Mouse (Mus musculus): ENCODE results near the gene Naa38. TPM values are rescaled to one million over a fixed set of nuclear protein-coding genes. Genes with fewer than 3 reads are reported as not detected.

Gene Naa38
- polyA plus RNA-seq, 1 experiment from 2014 or later = 136 TPM

- WGBS = 11% methylated on average over 4 of the region's 4 CpGs
- peaks cover 28% of the 10 kb centered on the region for H3K36me3 ChIP-seq (replicated peaks)
- peaks cover 100% of the 10 kb centered on the region for H3K4me1 ChIP-seq
- no peaks in the 10 kb centered on the region for H3K9me3 ChIP-seq
- H3K27me3 ChIP-seq (ENCODE audit: poor library complexity, severe bottlenecking) = no peaks in the 10 kb centered on the region
- H3K4me3 ChIP-seq = peak overlapping the region; percentile 79
- peak; percentile 39 for DNase-seq (ENCODE audit: extremely low spot score, low spot score)
- H3K27ac ChIP-seq = peak overlapping the region; percentile 99
These were observed 19.4 kb downstream of the Naa38 start for GRCm38 (mm10) chr11:69414421-69415326.

- Histone ChIP-seq H3K36me3 (replicated peaks) (peaks cover 28% of the 10 kb centered on the region), H3K27me3 (ENCODE audit: poor library complexity, severe bottlenecking) (0 out of 2 replicates have a peak, but pooled peaks cover 3% of the 10 kb centered on the region), H3K9me3 (no peaks in the 10 kb centered on the region), H3K4me3 (peak overlapping the region; percentile 79), H3K27ac (peak overlapping the region; percentile 99), H3K4me1 (peaks cover 100% of the 10 kb centered on the region)
- DNase-seq (ENCODE audit: extremely low spot score, low spot score) = peak; percentile 55
- 0% methylated on average over 3 of the region's 3 CpGs for WGBS
These were observed 20.0 kb downstream of the Naa38 start for GRCm38 (mm10) chr11:69415327-69415667.

GRCm38 (mm10) chr11:69415668-69416451, 20.6 kb downstream of the Naa38 start:
- Histone ChIP-seq H3K4me1 (peaks cover 100% of the 10 kb centered on the region), H3K27ac (peak overlapping the region; percentile 99), H3K36me3 (replicated peaks) (peaks cover 28% of the 10 kb centered on the region), H3K9me3 (no peaks in the 10 kb centered on the region), H3K27me3 (ENCODE audit: poor library complexity, severe bottlenecking) (peaks cover 9% of the 10 kb centered on the region), H3K4me3 (peak overlapping the region; percentile 79)
- WGBS = under 1% methylated on average over 16 of the region's 25 CpGs
- peak; percentile 88 for DNase-seq (ENCODE audit: extremely low spot score, low spot score)

- Histone ChIP-seq H3K4me1 (peaks cover 100% of the 10 kb centered on the region), H3K9me3 (no peaks in the 10 kb centered on the region), H3K4me3 (peak overlapping the region; percentile 79), H3K27ac (peak overlapping the region; percentile 99), H3K27me3 (ENCODE audit: poor library complexity, severe bottlenecking) (peaks cover 15% of the 10 kb centered on the region), H3K36me3 (replicated peaks) (peaks cover 25% of the 10 kb centered on the region)
- WGBS = 0% methylated on average over 4 of the region's 4 CpGs
- no peak for DNase-seq (ENCODE audit: extremely low spot score, low spot score)
These were observed 21.2 kb downstream of the Naa38 start for GRCm38 (mm10) chr11:69416509-69416908.

- peaks cover 99% of the 10 kb centered on the region for H3K4me1 ChIP-seq
- 3% methylated on average over 8 of the region's 8 CpGs for WGBS
- no peaks in the 10 kb centered on the region for H3K9me3 ChIP-seq
- peak overlapping the region; percentile 99 for H3K27ac ChIP-seq
- H3K36me3 ChIP-seq (replicated peaks) = peaks cover 21% of the 10 kb centered on the region
- H3K4me3 ChIP-seq = peak overlapping the region; percentile 79
- peaks cover 20% of the 10 kb centered on the region for H3K27me3 ChIP-seq (ENCODE audit: poor library complexity, severe bottlenecking)
- DNase-seq (ENCODE audit: extremely low spot score, low spot score) = no peak
These were observed 21.7 kb downstream of the Naa38 start for GRCm38 (mm10) chr11:69416921-69417448.

GRCm38 (mm10) chr11:69417449-69418384, 22.4 kb downstream of the Naa38 start:
- Histone ChIP-seq H3K4me1 (peaks cover 92% of the 10 kb centered on the region), H3K4me3 (peak overlapping the region; percentile 79), H3K9me3 (no peaks in the 10 kb centered on the region), H3K27me3 (ENCODE audit: poor library complexity, severe bottlenecking) (peaks cover 27% of the 10 kb centered on the region), H3K36me3 (replicated peaks) (peaks cover 14% of the 10 kb centered on the region), H3K27ac (peak overlapping the region; percentile 99)
- DNase-seq (ENCODE audit: extremely low spot score, low spot score) = peak; percentile 97
- WGBS = under 1% methylated on average over 39 of the region's 39 CpGs

GRCm38 (mm10) chr11:69418481-69419442, 23.5 kb downstream of the Naa38 start:
- Histone ChIP-seq H3K36me3 (replicated peaks) (peaks cover 3% of the 10 kb centered on the region), H3K27me3 (ENCODE audit: poor library complexity, severe bottlenecking) (peaks cover 38% of the 10 kb centered on the region), H3K4me3 (peak overlapping the region; percentile 79), H3K9me3 (no peaks in the 10 kb centered on the region), H3K4me1 (peaks cover 81% of the 10 kb centered on the region), H3K27ac (peak overlapping the region; percentile 99)
- WGBS = under 1% methylated on average over 45 of the region's 45 CpGs
- DNase-seq (ENCODE audit: extremely low spot score, low spot score) = peak; percentile 97

GRCm38 (mm10) chr11:69419443-69419812, 24.1 kb downstream of the Naa38 start:
- H3K9me3 ChIP-seq = no peaks in the 10 kb centered on the region
- H3K27ac ChIP-seq = peak overlapping the region; percentile 99
- H3K4me1 ChIP-seq = peaks cover 75% of the 10 kb centered on the region
- peaks cover 44% of the 10 kb centered on the region for H3K27me3 ChIP-seq (ENCODE audit: poor library complexity, severe bottlenecking)
- H3K36me3 ChIP-seq (replicated peaks) = no peaks in the 10 kb centered on the region
- H3K4me3 ChIP-seq = peak overlapping the region; percentile 79
- DNase-seq (ENCODE audit: extremely low spot score, low spot score) = peak; percentile 63
- under 1% methylated on average over 19 of the region's 19 CpGs for WGBS

- H3K27ac ChIP-seq = peak overlapping the region; percentile 99
- peak; percentile 70 for DNase-seq (ENCODE audit: extremely low spot score, low spot score)
- H3K9me3 ChIP-seq = no peaks in the 10 kb centered on the region
- WGBS = under 1% methylated on average over 30 of the region's 31 CpGs
- H3K4me3 ChIP-seq = peak overlapping the region; percentile 79
- H3K27me3 ChIP-seq (ENCODE audit: poor library complexity, severe bottlenecking) = peaks cover 44% of the 10 kb centered on the region
- peaks cover 69% of the 10 kb centered on the region for H3K4me1 ChIP-seq
- no peaks in the 10 kb centered on the region for H3K36me3 ChIP-seq (replicated peaks)
These were observed 24.7 kb downstream of the Naa38 start for GRCm38 (mm10) chr11:69419813-69420553.

- Histone ChIP-seq H3K4me3 (peak overlapping the region; percentile 79), H3K27me3 (ENCODE audit: poor library complexity, severe bottlenecking) (peaks cover 44% of the 10 kb centered on the region), H3K27ac (peak overlapping the region; percentile 99; the same call in 1 of the 2 replicates), H3K9me3 (no peaks in the 10 kb centered on the region), H3K4me1 (peaks cover 63% of the 10 kb centered on the region), H3K36me3 (replicated peaks) (no peaks in the 10 kb centered on the region)
- 3% methylated on average over 10 of the region's 10 CpGs for WGBS
- DNase-seq (ENCODE audit: extremely low spot score, low spot score) = no peak
These were observed 25.3 kb downstream of the Naa38 start for GRCm38 (mm10) chr11:69420554-69421000.

All from forebrain, embryonic 10.5 days (tissue).